Mouse (Mus musculus): Measurements from ENCODE around the gene Gspt1.

Gspt1 gene

GRCm38 (mm10) chr16:11202571-11203554 lies 51.3 kb downstream of the Gspt1 start, which contains the start of gene Rsl1d1:
Rsl1d1 (minus strand) TSS chr16:11203331.
- peak; percentile 97 for DNase-seq (ENCODE audit: low read depth)

DNA sequence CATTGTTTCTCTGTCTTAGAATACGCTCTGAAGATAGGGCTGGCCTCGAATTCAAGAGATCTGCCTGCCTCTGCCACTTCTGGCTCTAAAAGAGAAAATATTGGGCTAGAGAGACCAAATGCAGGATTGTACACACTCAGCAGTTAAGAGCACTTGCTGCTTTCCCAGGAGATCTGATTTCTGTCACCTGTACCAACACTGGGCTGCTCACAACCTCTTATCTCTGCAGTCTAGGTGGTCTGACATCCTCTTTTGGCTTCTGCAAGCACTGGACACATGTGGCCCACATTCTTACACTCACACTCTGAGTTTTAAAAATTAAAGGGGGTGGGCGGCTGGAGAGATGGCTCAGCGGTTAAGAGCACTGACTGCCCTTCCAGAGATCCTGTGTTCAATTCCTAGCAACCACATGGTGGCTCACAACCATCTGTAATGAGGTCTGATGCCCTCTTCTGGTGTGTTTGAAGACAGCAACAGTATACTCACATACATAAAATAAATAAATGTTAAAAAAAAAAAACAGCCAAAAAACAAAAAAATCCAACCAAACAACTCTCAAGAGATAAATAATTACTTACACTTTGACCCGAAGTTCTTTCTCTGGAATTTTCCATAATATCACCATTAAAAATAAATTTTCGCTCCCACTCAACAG lies 52.3 kb downstream of the Gspt1 start:
- DNase-seq (ENCODE audit: low read depth) = no peak

- no peak for DNase-seq (ENCODE audit: low read depth)
Observed at GRCm38 (mm10) chr16:11200247-11200646, 53.9 kb downstream of the Gspt1 start.

DNA sequence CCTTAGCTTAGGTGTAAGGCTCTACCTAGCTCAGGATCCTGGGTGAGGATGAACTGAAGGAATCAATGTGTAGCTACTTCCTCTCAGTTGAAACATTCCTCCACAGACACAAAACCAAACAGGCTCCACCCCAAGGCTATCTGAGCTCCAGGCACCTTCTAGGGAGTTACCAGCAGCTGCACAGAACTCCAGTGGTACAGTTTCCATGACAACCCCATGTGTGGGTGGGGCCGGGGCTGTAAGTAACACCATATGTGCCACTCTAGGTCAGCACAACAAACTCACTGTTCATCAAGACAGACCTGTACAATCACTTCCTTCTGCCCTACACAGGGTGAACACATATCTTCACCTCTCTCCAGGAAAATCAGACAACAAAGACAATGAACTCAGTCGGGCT lies 55.7 kb downstream of the Gspt1 start:
- no peak for DNase-seq (ENCODE audit: low read depth)

DNA sequence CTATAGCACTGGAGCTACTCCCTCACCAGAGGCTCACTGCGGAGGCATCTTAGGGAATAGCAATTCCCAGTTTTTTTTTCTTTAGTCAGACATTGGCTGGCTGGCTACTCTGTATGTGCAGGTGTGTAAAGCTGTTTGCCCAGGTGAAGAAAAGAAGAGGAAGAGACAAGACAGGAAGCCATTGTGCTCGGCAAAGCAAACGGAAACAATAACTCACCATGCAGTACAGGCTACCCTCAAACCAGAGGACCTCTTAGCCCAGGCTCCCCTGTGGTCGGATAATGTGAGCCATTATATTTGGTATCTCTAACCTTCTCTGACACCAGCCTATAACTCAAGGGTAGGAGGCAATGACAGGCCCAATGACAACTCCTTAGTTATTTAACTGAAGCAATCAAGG lies 57.1 kb downstream of the Gspt1 start:
- DNase-seq (ENCODE audit: low read depth) = no peak

GRCm38 (mm10) chr16:11193231-11193630 lies 60.9 kb downstream of the Gspt1 start:
- no peak for DNase-seq (ENCODE audit: low read depth)

- no peak for DNase-seq (ENCODE audit: low read depth)
Observed at GRCm38 (mm10) chr16:11190150-11190549, 64.0 kb downstream of the Gspt1 start.

GRCm38 (mm10) chr16:11177404-11177803 lies 76.7 kb downstream of the Gspt1 start:
- DNase-seq (ENCODE audit: low read depth) = no peak

DNA sequence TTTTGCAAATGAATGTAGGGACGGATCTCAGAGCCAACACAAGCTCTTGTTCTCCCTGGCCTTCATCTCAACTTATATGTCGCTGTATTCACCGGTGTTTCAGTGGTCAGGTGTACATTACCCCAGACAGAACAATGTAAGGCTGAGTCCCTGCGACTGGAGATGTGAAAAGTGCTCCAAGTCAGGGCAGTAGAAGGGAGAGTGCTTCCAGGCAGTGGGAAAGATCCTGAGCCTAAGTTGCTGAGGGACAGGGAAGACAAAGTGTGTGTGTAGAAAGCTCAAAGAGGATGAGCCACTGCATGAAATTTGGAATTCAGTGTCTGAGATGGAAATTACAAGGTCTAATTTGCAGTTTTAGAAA lies 77.3 kb downstream of the Gspt1 start:
- DNase-seq (ENCODE audit: low read depth) = no peak

- DNase-seq (ENCODE audit: low read depth) = peak; percentile 89
Observed at GRCm38 (mm10) chr16:11176208-11176883, 77.8 kb downstream of the Gspt1 start, which contains the start of gene Zc3h7a. Zc3h7a (minus strand) TSS chr16:11176393.

DNA sequence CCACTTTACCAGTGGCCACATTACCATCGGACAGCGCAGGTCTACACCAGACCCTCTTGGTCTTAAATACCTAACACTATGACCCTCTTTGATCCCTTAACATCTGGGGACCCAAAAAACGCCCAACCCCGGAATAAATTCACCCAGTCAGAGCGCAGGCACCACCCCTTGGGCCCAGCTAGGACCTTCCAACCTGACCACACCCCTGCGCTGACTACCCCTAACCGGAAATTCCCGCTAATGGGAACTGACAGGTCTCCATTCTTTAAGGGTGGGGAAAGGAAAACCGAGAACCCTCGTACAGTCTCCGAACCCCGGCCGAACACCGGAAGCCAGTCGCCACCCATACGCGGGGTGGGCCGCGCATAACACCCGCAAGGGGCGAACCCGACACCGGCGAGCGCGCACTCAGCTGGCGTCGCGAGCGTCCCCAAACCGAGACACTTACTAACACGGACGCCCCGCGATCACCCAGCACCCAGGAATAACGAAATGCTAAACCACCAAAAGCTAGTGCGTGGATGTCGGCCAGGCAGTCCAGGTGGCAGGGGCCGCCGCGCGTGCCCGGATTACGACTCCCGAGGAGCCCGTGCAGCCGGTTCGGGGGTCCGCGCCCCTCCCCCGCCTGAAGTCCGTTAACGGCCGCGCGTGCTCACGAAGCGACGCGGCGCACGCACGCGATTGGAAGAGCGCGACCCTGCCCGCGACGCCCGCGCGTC lies 78.5 kb downstream of the Gspt1 start:
- peak; percentile 88 for DNase-seq (ENCODE audit: low read depth)

GRCm38 (mm10) chr16:11175100-11175488 lies 79.0 kb downstream of the Gspt1 start:
- DNase-seq (ENCODE audit: low read depth) = no peak

GRCm38 (mm10) chr16:11174671-11175081 lies 79.4 kb downstream of the Gspt1 start:
- peak; percentile 89 for DNase-seq (ENCODE audit: low read depth)

DNA sequence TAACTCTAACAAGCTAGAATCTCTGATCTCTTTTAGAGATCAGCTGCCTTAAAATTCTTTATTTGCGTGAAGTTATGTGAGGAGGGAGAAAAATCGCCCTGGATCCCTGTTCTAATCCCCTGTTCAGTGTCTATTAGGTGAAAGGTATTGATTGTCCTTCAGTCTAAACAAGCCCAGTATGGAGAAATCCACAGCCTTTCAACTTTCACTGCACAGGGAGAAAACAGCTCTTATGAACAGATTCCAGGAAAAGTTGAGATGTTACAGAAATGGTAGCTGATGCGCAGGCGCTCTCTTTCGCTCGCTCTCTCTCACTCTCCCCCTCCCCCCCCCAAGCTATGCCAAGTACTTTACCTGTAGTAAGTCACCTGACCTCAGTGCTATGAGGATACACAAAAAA lies 82.4 kb downstream of the Gspt1 start:
- DNase-seq (ENCODE audit: low read depth) = no peak

Data from 416B (cell line).